Mouse (Mus musculus) layer of hippocampus, adult 9-11 months (tissue): Measurements from ENCODE around the gene Hacd2.

ENCODE experiments used
- DNase-seq: peaks from one replicate; pipeline ENCODE4 v3.0.0; 2022

The Hacd2 gene

DNA sequence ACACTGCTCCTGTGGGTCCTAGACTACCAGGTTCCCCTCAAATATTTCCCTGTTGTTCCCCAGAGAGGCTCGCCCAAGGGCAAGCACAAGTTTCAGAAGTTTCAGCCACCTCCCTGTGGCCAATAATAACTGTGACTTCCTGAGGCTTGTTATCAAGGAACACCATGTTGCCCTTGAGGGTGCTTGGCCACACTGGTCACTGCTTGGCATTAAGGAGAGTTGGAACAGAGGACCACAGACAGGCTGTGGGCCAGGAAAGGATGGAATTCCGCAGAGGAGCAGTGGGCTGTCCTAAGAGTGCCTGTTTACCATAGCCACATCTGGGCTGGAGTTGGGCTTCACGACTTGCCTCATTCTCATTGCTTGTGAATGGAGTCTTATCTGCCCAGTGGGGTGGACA is 107.9 kb downstream of the Hacd2 start:
- no peak for DNase-seq

DNA sequence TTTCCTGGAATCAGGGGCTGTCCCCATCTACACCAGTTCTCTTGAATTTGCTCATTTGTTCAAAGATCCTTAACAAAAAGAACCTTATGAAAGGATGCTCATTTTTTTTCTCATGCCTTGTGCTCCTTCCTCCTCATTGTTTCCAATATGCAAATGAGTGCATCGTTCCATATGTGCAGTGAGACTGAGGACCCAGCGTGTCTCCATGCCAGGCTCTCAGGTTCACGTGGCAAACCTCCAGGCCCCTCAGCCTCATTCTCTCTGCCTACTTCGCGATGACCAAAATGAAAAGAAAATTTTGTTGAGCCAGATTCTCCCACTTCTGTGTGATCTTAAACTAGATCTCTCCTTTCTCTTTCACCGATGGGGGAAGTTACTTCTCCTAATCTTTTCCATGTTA is 117.2 kb downstream of the Hacd2 start:
- no peak for DNase-seq

DNA sequence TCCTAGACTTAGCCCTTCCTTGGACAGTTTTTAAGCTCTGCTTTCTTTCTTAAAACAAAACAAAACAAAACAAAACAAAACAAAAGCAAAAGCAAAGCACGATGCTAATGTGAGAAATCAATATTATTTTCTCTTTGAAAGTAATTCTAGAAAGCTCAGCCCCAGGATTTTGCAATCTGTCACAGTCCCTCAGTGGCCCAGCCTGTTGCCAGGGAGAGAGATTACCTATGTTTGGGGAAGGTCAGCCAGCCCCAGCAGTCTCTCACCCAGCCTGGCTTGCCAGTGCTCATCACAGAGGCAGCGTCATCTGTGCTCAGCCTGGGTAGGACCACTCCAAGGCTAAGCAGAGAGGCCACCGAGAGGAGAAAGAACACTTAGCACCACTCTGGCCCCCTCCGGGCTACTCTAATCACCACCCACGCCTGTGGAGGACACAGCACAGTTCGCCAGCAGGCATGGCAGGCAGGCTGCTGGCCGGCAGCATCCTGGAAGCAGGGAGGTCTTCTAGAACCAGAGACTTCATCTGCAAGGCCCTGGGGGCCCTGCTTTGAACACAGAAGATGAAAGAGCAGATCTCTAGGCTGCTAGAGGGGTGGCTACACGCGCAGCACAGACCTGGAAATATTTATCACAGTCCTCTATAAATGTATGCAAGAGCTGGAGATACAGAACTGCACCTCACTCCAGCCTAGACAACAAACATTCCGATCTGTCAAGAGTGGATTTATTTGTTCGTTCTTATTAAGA is 117.8 kb downstream of the Hacd2 start:
- no peak for DNase-seq

DNA sequence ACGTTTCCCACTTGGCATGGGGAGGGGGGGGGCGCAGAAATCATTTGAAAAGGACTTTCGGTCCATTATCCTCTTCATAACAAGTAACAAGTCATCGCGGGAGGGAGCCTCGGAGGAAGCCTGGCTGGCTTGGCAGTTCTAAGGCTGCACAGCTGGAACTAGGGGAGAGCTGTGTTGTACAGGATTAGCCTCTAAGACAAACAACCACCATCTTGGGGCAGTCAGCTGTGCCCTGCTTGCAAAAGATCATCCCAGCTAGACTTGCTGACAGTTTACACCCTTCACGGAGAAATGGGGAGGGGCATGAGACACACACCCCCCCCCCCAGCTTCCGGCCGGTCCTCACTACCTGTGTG is 118.4 kb downstream of the Hacd2 start:
- DNase-seq, result no peak

DNA sequence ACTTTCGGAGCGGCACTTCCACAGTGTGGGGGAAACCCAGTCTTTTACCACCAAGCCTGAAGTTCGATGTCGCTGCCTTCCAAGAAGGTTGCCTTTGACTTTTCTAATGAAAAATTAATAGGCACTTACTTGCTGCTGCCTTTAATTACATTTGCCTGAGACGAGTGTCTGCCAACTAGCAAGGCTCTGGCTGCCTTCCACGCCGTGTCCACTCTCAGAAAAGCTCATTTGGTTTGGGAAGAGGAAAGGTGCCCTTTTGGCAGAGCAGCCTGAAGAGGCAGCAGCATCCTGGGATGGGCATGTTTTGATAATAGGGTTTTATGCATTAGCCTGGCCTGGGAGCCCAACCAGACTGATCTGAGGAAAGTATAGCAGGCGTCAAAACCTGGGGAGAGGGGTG is 119.6 kb downstream of the Hacd2 start:
- no peak for DNase-seq

DNA sequence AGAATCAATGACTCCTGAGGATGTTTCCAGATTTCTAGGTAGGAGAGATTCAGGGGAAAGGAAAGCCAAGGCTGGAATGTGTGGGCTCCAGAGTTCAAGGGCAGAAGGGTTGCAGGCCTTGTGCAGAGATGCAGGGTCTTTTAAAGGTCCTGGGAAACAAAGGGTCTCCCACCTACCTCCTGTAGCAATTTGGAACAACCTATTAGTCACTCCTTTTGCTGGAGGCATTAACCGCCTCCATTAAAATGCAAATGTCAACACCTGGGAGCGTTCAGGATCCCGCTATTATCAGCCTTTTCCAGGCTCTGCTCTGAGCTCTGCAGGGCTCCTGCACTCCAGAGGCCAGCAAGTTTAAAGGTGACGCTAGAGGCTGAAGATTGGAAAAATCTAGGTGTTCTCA is 123.9 kb downstream of the Hacd2 start:
- no peak for DNase-seq

DNA sequence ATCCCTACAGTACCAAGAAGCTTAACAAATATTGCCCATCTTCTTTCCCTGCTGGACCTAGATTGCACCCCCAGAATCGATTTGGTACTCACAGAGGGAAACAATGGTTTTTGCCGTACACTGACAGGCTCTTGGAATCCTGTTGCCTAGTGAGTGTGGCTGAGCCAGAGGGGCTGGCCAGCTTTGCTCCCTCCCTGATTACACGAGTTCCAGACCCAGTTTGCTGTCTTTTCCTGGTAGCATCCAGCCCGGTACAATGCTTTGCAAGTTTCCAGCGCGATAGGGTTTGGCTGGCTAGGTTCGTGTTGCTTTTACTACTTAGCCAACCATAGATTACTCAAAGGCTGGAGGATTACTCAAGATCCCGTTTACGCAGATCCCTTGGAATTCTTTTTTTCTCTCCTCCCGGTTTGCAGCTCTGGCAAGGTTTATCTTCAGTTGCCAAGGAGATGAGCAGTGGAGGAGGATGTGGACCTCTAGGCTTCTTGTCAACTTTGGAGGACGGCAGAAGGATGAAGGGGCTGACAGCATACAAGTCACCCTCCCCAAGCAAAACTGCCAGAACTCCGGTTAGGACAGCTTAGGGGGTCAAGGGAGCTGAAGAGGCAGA is 131.0 kb downstream of the Hacd2 start:
- no peak for DNase-seq

DNA sequence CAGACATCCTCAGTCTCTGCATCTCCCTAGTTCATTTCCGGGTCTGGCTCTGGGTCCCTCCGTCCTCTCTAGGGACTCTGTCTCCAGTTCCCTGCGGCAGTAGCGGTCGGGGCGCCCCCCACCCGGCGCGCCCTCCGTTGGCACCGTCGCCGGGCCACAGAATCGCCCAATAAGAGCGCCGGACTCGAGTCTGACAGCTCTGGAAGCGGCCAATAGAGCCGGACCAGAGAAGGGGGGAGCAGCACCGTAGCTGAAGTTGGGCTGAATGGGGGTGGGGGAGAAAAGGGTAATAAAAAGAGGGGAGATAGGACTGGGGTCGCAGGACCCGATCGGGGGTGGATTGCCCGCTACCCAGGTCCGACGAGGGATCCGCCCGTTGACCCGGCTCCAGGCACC is 132.0 kb downstream of the Hacd2 start:
- peak; percentile 67 for DNase-seq

DNA sequence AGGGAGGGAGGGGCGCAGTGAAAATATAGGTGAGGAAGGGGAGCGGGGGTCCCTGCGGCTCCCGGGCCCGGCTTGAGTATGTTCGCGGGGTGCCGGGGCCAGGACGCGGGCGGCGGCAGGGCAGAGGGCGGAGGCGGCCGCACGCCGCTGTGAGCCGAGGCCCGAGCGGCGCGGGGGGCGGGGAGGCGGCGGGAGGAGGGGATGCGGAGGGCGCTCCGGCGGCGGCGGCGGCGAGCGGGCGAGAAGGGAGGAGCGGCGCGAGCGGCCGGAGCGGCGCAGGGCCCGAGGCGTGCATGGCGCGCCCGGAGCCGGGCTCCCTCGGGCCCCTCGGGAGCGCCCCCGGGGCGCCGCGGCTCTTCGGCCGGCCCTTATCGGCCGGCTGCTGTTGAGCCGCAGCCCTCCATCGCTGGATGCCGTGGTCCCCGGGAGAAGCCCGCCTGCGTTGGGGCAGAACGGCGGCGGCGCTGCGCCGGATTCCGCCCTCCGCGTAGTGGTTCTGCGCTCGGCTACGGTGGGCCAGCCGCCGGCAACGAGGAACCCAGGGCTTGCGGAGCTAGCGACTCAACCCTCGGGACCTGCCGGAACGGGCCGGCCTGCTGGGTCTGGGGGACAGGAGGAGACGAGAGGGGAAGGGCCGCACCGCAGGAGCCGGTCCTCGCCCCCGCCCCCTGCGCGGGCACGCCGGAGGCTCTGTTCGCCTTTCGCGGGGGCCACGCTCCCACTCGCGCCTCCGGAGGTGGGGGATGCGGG is 132.6 kb downstream of the Hacd2 start, which contains the start of gene Adcy5:
Adcy5 (plus strand) TSS at position 237 of the 750 bp plus-strand sequence.
- DNase-seq, result no peak

DNA sequence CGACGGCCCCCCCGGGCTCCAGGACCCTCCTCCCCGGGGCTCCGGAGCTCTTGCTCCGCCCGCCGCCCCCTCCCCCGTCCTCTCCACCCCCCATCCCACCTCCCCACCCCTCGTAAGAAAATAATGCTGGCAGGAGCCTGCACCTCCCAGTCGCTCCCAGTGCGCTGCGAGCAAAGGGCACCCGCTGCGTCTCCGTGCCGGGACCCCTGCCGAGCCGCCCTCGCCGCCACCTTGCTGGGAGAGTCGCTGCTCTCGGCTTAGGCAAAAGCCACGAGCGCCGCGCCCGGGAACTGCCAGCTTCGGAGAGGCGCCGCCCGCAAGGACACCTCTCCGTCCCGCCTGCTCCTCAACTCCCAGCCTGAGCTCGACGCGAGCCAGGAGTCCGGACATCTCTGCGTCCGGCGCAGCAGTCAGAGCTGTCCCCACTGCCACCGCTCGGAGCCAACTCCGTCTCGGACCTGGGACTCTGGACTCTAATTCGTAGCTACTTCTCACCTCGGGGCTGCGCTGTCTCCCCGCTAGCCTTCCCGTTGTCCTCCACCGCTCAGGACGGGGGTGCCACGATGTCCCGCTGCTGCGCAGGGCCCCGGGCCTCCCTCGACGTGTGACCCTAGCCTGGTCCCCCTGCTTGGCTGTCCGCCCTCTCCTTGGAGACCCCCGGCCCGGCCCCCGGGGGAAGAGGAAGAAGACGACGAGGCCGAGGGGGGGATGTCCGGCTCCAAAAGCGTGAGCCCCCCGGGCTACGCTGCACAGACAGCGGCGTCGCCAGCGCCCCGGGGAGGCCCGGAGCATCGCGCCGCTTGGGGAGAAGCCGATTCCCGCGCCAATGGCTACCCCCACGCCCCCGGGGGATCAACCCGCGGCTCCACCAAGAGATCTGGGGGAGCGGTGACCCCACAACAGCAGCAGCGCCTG is 133.4 kb downstream of the Hacd2 start:
- peak; percentile 52 for DNase-seq

DNA sequence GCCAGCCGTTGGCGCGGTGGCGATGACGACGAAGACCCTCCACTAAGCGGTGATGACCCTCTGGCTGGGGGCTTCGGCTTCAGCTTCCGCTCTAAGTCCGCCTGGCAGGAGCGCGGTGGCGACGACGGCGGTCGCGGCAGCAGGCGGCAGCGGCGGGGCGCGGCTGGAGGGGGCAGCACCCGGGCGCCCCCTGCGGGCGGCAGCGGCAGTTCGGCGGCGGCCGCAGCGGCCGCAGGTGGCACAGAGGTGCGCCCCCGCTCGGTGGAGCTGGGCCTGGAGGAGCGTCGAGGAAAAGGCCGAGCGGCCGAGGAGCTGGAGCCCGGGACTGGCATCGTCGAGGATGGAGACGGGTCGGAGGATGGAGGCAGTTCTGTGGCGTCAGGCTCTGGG is 134.1 kb downstream of the Hacd2 start:
- DNase-seq, result peak; percentile 33

DNA sequence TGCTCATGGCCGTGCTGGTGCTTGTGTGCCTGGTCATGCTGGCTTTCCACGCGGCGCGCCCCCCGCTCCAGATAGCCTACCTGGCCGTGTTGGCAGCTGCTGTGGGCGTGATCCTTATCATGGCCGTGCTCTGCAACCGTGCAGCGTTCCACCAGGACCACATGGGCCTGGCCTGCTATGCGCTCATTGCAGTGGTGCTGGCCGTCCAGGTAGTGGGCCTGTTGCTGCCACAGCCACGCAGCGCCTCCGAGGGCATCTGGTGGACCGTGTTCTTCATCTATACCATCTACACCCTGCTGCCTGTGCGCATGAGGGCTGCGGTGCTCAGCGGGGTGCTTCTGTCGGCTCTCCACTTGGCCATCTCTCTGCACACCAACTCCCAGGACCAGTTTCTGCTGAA is 134.6 kb downstream of the Hacd2 start:
- DNase-seq, result no peak
